Mouse (Mus musculus) midbrain, embryonic 13.5 days (tissue): Measurements from ENCODE around the gene Lsm11. TPM values are rescaled to one million over a fixed set of nuclear protein-coding genes. Genes with fewer than 3 reads are reported as not detected.

Experiments used
- polyA plus RNA-seq: library from polyadenylated mRNA; unstranded; fragments of >200 nt; fragmentation: Nextera tagmentation; extraction: Ambion mirVana; gene quantifications from 2 replicates; pipeline ENCODE4 v1.2.1, GENCODE M21; 2015

Lsm11 gene
- polyA plus RNA-seq, 1 experiment from 2014 or later, result 16.9 TPM

Other genes starting within 250 kb of the Lsm11 start
- 48.8 and 49.8 TPM in 2 replicates for gene Clint1, start 92.9 kb downstream of the Lsm11 start, polyA plus RNA-seq
- gene Thg1l, start 10.6 kb upstream of the Lsm11 start, polyA plus RNA-seq, result 12.3 and 13.8 TPM in 2 replicates
- 0.05 TPM in 1 of 2 replicates, not detected in the other for gene Sox30, start 35.4 kb upstream of the Lsm11 start, polyA plus RNA-seq
- gene Gm12166, start 107.4 kb upstream of the Lsm11 start, polyA plus RNA-seq, result 6.1 and 7.1 TPM in 2 replicates
- gene Adam19, start 111.1 kb upstream of the Lsm11 start, polyA plus RNA-seq, result 8.8 and 10.5 TPM in 2 replicates
- gene Nipal4, start 221.6 kb upstream of the Lsm11 start, polyA plus RNA-seq, result 0.63 and 1.1 TPM in 2 replicates